Mouse (Mus musculus): ENCODE measurements at regions not wholly inside any gene's neighbourhood (a gene's known extent, or its start where the extent isn't known, plus 50 kb on each side); places are given as distances from the start of the nearest gene placed in this dataset.
"Not testable (repeated sequence)": the region's sequence is repeated elsewhere in the genome, so short reads cannot be mapped to it uniquely, and the experiment has no call there.

DNA sequence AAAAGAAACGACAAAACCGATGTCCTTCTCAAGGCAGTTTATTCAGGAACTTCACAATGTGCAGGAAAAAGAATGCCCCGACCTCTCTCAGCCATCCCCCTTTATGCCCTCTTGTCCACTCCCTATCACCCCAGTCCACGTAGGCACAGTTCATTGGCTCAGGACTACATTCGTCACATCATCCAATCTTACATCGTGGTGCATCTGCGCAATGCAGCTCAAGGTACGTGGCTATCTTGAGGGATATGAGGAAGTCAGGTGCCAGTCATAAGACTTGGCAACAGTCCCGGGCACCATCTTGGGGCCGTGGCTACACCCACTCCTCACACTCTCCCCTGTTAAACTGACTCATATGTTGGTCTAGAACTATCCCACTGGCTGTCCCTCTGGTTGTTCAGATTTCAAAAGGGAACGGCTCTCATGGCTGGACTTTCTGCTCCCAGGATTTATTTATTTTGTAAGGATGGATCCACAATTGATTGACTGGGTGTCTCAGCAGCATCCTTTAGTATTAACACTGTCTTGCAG is 87.4 kb upstream of the Olfr1402 start:
- not testable (repeated sequence) for H3K4me2 ChIP-seq (replicated peaks); H3K4me3 ChIP-seq (replicated peaks); H3K27ac ChIP-seq; ATAC-seq; H3K36me3 ChIP-seq; H3K9me3 ChIP-seq; H3K9ac ChIP-seq (replicated peaks); H3K27me3 ChIP-seq
- WGBS: 94% methylated on average over 11 of the region's 11 CpGs
- peaks cover 10% of the 10 kb centered on the region; the same call in 1 of the 2 replicates for H3K4me1 ChIP-seq (replicated peaks)

DNA sequence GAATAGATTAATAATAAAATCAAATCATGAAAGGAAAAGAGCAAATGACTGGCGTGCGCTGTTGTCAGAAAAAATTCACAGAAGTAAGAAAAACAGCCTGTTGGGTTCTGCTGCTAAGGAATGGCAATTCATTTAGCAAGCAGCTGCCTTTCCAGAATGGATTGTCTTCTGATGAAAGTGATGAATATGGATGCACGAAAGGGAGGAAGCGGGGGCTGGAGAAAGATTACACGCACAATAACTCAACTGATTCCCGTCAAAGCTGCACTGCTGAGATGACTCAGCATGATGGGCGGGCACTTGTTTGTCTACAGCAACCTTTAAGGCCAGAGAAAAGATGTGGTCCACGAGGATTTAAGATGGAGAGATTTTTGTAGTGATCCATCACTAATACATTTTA is 85.4 kb upstream of the Olfr1402 start:
- no peak for ATAC-seq
- Histone ChIP-seq H3K9ac (replicated peaks) (no peak overlapping the region), H3K36me3 (no peaks in the 10 kb centered on the region), H3K27me3 (no peaks in the 10 kb centered on the region), H3K9me3 (no peaks in the 10 kb centered on the region), H3K4me3 (replicated peaks) (no peak overlapping the region), H3K4me2 (replicated peaks) (0 out of 2 replicates have a peak overlapping the region, but pooled peaks have one; percentile 20), H3K4me1 (replicated peaks) (peaks cover 10% of the 10 kb centered on the region; the same call in 1 of the 2 replicates), H3K27ac (no peak overlapping the region)
- 43% methylated on average over 8 of the region's 8 CpGs for WGBS

DNA sequence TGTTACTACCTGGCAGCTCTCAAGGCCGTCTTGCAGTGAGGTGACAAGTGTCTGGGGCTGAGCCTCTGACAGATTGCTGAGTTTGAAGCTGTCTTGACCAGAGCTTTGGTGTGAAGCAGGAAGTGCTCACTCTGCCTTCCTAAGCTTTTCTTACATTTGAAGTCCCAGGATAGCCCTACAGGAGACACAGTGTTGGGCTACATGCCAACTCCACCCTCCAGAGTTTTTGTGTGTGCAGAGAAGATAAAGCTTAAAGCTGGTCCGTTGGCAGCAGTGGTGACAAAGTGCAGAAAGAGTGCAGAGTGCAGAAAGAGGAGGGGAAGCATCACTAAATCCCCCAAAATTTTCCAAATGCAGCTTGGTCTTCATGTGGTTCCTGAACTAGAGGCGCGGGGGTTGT is 70.1 kb upstream of the Olfr1402 start:
- no peak for ATAC-seq
- H3K4me3 ChIP-seq (replicated peaks): no peak overlapping the region
- 74% methylated on average over 4 of the region's 4 CpGs for WGBS
- H3K4me1 ChIP-seq (replicated peaks): no peaks in the 10 kb centered on the region
- H3K27me3 ChIP-seq: no peaks in the 10 kb centered on the region
- no peaks in the 10 kb centered on the region for H3K36me3 ChIP-seq
- H3K9ac ChIP-seq (replicated peaks): no peak overlapping the region
- H3K4me2 ChIP-seq (replicated peaks): no peak overlapping the region
- H3K27ac ChIP-seq: no peak overlapping the region
- H3K9me3 ChIP-seq: no peaks in the 10 kb centered on the region

DNA sequence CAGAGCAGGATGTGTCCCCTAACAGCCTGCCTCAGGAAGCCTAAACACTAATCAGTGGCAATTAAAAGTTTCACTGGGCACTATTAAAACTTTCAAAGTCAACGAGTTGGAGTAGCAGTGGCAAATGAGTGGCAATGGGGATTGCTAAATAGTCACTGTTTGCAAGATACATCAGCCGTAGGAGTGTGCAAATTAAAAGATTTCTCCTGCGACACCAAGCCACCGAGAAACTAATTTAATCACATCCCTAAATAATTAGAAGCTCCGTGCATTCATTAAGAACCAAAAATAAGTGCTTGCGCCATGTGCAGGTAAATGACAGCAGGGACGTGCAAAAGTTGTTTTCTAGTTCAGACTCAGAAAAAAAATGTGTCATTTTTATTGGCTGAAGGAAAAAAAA is 69.4 kb upstream of the Olfr1402 start:
- no peak for ATAC-seq

DNA sequence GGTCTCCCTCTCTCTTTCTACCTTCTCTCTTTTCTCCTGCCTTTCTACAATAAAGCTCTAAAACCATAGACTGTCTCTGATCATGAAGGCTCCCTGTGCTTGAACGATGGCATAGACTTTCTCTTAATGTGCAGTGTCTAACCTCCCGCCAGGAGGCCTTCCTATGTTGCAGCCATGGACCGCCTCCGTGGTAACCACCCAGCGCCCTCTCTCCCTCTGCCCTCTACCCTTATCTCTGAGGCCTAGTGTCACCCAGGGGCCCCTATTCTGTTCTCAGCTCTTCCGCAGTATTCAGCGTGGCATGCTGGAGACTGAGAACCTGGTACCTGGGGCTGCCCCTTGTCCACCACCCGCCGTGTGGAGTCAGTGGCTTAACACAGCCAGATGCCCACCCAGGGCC is 67.5 kb upstream of the Olfr1402 start:
- no peaks in the 10 kb centered on the region for H3K9me3 ChIP-seq
- WGBS: 88% methylated on average over 9 of the region's 9 CpGs

More for the DNA sequence above, 69.4 kb upstream of the Olfr1402 start:
- H3K9me3 ChIP-seq: no peaks in the 10 kb centered on the region
- 81% methylated on average over 7 of the region's 7 CpGs for WGBS
- H3K36me3 ChIP-seq: no peaks in the 10 kb centered on the region
- no peaks in the 10 kb centered on the region for H3K4me1 ChIP-seq (replicated peaks)
- no peak overlapping the region for H3K4me3 ChIP-seq (replicated peaks)
- H3K27me3 ChIP-seq: no peaks in the 10 kb centered on the region
- H3K9ac ChIP-seq (replicated peaks): no peak overlapping the region
- no peak overlapping the region for H3K27ac ChIP-seq
- no peak overlapping the region for H3K4me2 ChIP-seq (replicated peaks)

More for the DNA sequence above, 67.5 kb upstream of the Olfr1402 start:
- H3K27me3 ChIP-seq: no peaks in the 10 kb centered on the region
- no peak overlapping the region for H3K9ac ChIP-seq (replicated peaks)
- no peak overlapping the region for H3K27ac ChIP-seq
- ATAC-seq: no peak
- no peaks in the 10 kb centered on the region for H3K4me1 ChIP-seq (replicated peaks)
- H3K36me3 ChIP-seq: no peaks in the 10 kb centered on the region
- no peak overlapping the region for H3K4me3 ChIP-seq (replicated peaks)
- H3K4me2 ChIP-seq (replicated peaks): no peak overlapping the region

Data from midbrain, embryonic 13.5 days (tissue).